Mouse (Mus musculus) Muller cell, postnatal 12 days (primary cell): ENCODE measurements around the gene Gps1.
A peak's percentile ranks its signal among the peaks of the same experiment; 100 is the strongest.
"Not testable (repeated sequence)": the region's sequence is repeated elsewhere in the genome, so short reads cannot be mapped to it uniquely, and the experiment has no call there.

ENCODE experiments used
- DNase-seq: peaks from one replicate; pipeline ENCODE4 v3.0.0-alpha.2; 2015; ENCODE audit errors: inconsistent ontology term

Gene Gps1

DNA sequence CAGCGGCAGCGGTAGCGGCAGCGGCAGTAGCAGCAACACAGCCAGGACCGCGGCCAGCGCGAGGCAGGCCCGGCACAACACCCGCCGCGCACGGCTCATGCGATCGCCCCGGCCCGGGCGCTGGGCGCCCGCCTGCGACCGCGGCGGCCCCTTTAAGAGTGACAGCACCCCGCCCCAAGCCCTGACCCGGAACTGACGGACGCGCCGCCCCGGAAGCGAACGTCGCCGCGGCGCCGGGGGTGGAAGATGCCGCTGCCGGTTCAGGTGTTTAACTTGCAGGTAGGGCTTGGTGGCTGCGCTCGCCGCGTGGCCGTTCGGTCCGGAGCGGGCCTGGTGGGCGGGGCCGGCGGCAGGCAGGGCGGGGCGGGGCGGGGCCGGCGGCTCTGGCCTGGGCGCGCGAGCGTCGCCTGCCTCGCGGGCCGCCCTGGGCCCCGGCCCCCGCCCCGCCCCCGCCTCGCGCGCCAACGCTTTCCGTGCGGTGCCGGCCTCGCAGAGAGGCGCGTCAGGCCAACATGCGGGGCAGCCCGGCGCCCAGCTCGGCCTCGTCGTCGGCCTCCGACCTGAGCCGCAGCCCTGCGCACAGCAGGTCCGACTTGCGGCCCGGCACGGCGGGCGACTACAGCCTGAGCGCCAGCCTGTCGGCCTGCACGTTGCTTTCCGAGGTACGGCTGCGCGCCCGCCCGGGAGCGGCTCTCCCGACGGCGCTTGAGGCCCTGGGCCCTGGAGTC, at the start of gene Gps1, which contains the start of gene Rfng:
Gene Gps1, plus strand, starts transcription at position 209 of the 728 bp plus-strand sequence.
Gene Rfng, minus strand, starts transcription at position 144 of the 728 bp plus-strand sequence.
- peak; percentile 79 for DNase-seq

DNA sequence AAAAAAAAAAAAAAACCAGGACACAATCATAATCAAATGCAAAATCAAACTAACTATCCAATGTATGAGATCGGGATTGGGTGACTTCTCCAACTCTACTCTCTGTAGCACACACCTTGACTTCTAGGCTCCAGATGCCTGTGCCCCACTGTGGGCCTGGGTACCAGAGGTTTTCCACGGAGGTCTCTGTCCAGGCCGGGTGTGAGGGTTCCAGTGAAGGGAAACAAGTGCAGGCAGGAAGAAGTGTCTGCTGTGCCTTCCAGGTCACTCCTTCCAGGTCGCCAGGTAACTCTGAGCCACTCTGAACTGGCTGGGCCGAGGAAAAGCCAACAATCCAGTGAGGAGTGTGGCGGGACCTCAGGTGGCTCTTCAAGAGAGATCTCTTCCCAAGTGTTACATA, 47.6 kb upstream of the Gps1 start:
- no peak for DNase-seq

- no peak for DNase-seq
These were observed 43.1 kb upstream of the Gps1 start for GRCm38 (mm10) chr11:120740981-120741380.

DNA sequence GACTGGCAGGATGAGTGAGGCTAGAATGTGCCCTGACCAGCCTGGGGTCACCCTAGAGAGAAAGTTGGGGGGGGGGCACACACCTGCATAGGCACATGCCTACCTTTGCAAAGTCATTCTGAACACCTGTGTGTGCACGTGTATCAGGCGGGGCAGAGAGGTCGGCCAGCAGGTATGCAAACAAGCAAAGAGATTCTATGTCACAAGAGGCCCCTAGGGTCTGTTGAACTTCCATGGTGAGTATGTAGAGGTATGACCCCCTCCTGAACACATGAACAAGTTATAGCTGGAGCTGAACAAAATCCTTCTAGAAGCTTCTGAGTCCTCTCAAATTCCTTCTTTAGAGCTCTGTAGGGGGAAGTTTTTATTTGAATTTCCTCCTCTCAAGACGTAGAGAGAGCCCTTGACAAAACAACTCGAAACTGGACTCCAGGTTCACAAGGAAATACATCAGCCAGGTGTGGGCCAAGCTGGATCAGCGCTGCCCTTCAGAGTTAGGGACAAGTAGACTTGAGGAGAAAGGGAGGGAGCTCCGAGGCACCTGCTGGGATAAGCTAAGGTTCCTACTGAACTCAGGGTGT, 39.9 kb upstream of the Gps1 start:
- DNase-seq = no peak

DNA sequence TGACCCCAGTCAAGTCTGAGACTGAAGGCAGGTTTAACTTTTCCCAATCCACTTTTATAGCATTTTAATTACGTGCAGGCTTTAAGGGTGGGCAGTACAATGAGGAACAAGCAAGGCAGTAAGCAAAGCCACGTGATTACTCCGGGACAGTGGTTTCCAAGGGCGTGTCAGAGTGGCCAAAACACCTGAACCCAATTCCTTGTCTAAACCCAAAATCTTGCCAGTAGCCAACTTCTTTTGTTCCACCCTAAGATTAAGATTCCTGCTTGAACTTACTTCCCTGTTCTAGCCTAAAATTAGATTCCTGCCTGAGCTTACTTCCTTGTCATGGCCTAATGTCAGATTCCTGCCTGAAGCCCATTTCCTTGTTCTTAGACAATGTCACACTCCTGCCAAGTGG, 36.1 kb upstream of the Gps1 start:
- DNase-seq = no peak

DNA sequence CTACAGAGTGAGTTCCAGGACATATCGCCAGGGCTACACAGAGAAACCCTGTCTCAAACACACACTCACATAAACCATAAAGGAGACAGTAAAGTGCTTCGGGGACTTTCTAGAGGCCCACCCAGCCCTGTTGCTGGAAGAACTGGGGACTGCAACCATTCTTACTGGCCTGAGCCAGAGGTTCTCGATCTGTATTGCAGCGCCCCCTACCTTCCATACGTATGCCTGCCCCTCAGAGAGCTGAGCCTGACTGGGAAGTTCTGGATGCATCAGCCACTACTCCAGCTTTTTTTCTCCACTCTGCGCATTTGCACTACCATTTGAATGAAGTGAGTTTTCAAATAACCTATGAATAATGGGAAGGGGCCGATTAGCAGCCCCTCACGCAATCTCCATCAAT, 34.6 kb upstream of the Gps1 start:
- DNase-seq = no peak

GRCm38 (mm10) chr11:120751606-120752005, 32.5 kb upstream of the Gps1 start:
- DNase-seq = no peak

- no peak for DNase-seq
These were observed 23.8 kb upstream of the Gps1 start for GRCm38 (mm10) chr11:120760236-120760635.

DNA sequence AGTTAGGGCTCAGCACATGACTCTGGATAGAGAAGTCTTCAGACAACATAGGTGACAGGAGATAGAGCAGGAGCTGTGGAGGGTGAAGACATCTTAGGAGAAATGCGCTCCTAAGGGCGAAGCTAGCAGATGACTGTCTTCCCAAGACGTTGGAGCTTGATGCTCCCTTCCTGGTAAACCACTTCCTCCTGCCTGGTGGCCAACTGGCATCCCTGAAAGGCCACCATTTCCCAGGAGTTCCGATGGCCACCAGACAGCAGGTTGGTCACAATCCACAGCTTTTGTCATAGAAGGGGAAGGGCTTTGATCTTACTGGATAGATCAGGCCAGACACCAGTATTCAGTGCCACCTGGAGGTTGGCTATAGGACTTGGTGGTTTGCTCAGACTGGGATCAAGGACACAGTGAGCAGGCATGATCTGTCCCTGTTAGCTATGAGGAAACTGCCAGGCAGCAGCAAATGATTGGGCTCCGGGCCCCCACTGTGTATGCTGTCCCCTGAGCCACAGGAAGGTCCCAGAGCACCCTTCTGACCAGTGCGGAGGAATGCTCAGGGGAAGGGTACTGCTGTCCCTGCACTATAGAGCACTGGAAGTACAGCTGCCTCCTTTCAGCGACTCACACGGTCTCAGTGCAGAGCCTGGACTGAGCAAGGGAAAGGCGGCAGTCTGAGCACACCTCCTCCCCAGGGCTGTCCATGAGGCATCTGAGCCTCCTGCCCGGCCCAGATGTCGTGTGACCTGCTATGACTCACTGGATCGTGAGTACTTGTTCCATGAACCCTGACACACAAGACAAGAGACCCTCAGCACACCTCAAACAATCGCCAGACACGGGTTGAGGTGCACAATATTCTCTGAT, 22.0 kb upstream of the Gps1 start:
- no peak for DNase-seq

GRCm38 (mm10) chr11:120762672-120763041, 21.4 kb upstream of the Gps1 start, which contains the start of gene Hmga1b:
Hmga1b (plus strand) TSS chr11:120762794.
- peak; percentile 13 for DNase-seq

DNA sequence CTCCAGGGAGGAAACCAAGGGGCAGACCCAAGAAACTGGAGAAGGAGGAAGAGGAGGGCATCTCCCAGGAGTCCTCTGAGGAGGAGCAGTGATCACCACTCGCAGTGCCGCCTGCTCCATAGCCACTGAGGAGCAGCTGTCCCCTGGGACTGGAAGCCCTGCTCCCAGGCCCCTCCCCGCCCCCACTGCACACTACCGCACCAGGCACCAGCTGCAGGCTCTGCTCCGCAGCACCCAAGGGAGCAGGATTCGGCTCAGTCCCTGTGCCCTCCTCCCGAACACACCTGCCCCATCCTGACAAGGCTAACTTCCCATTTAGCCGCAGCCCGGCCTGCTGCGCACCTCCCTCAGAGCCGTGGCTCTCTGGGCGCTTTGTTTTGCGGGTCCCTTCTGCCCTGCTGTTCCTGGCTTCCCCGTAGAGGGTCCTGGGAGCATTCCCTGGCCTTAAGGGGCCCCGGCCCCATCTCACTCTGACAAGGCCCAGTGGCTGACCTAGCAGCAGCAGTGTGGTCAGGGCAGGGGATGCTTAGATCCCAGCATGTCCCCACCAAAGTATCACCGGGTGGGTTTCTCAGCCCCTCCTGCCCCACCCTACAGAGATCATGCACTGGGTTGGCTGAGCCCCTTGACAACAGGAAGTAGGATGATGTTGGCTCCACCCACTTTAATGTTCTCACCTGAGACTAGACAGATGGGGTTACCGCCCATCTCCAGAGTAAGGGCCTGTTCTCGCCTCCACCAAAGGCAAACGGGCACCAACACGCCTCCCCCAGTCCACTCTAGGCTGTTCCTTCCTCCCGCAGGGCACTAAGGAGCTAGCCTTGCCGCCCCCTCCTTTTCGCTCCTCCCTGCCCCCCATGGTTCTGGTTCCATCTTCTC, 20.7 kb upstream of the Gps1 start:
- not testable (repeated sequence) for DNase-seq

GRCm38 (mm10) chr11:120767023-120767422, 17.0 kb upstream of the Gps1 start:
- DNase-seq = not testable (repeated sequence)

DNA sequence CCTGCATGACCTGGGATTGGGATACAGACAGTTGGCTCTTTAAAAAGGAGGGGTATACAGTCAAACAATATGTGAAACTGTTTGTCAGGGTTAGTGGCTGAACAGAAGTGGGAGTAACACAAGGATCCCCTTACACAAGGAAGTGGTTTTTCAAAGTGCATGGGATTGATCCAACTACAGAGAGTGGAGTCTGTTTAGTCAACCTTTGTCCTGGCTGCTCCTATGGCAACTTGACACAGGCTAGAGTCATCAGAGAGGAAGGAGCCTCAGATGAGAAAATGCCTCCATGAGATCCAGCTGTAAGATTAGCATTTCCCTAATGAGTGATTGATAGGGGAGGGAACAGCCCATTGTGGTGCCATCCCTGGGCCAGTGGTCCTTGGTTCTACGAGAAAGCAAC, 15.9 kb upstream of the Gps1 start:
- no peak for DNase-seq

DNA sequence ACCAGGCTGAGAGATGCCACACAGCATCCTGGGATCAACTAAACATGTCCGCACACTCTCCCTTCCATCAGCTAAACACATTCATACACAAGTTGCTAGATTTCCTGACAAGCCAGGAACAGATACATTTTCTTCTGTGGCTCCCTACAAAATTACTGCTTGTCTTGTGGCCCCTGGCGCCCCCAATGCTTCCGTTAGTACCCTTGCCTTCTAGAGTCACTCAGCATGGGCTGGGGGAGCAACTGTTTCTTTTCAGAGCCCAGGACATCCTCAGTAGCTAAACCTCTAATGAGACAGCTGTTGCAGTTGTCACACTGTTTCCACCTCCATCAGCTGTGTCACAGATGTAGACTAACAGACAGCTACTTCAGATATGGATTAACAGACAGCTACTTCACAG, 11.3 kb upstream of the Gps1 start:
- DNase-seq = no peak

DNA sequence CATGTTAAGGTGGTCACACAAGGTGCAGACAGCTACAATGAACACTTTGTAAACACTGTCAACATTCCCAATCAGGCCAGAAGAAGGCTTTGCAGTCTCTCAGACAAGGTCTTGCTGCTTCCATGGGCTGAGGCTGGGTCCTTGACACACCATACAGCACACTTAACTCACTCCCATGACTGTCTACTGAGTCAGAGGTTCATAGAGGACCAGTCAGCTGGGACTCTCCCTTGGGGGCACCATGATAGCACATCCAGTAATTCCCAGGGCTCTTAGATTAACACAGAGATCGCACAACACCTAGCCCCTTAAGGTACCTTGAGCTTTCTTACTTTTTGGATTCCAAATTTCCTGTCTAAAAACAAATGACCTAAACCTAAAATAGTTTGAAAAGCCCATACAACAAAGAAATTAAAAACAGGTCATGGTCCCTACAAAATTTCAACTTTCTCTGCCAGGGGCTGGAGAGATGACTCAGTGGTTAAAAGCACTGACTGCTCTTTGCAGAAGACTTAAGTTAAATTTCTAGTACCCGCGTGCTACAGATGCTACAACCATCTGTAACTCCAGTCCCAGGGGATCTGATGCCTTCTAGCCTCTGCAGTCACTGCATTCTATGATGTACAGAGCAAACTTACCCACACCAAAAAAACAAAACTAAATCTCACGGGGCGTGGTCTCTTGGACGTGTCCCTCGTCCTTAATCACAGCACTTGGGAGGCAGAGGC, 10.4 kb upstream of the Gps1 start:
- DNase-seq = no peak

DNA sequence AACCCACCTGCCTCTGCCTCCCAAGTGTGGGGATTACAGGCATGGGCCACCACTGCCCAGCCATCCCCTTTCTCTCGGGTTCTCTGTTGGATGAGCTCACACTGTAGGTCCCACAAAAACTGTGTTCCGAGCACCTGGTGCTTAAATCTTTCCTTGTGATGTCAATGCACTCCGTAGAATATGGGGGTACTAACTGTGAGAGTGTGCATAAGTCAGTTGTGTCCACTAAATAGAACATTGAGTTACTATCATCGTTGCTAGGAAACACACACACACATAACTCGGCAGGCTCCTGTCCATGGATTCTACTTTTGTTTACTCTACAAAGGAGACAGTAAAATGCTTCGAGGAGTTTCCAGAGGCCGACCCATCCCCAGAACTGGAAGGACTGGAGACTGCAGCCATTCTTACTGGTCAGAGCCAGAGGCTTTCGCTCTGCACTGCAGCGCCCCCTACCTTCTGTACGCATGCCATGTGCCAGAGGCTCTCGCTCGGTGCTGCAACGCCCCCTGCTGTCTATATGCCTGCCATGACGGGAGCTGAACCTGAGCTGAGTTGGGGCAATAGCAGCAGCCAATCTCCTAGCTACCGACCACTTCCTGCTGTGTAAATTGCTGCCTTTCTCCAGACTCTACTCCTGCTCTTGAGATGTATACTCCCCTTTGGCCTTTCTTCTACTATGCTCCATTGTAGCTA, 8.2 kb upstream of the Gps1 start:
- DNase-seq = peak; percentile 83

DNA sequence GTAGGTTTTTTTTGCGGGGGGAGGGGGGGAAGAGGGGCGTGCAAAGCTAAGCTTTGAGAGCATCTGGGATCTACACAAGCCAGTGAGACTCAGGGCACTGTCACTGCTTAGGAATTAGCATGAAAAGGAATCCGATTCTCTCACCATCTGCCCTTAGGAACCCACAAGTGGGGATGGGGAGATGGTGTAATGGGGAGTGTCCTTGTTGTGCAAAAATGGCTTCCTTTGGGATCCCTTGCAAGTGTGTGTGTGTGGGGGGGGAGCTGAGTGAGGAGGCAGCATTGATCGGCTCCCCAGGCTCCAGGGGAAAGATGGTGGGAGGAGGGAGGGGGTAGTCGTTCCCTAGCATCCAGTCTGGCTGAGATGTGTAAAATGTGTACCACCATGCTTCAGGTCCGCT, 6.9 kb upstream of the Gps1 start:
- no peak for DNase-seq

DNA sequence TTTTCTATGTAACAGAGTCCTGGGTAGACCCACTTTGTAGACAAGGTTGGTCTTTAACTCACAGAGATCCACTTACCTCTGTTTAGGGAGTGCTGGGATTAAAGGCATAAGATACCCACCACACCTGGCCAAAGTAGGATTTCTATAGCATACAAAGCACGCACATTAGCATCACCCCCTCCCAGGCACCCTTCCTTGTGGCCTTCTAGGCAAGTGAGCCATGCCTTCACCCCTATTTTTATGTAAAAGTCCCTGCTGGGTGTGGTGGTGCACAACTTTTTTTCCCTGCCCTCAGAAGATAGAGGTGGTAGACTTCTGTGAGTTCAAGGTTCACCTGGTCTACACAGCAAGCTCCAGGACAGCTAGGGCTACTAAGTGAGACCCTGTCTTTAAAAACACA, 4.2 kb upstream of the Gps1 start:
- no peak for DNase-seq

DNA sequence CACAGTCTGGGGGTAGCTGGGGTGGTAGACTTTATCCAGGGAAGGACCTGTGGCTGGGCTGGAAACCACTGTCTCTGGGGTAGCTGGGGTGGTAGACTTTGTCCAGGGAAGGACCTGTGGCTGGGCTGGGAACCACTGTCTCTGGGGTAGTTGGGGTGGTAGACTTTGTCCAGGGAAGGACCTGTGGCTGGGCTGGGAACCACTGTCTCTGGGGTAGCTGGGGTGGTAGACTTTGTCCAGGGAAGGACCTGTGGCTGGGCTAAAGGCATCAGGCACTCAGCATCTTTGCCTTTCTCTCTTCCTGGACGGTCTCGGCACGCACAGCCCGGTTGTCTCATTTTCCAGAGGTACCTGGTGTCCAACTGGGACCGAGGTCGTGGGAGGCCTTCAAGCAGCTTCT, 2.7 kb upstream of the Gps1 start:
- not testable (repeated sequence) for DNase-seq

DNA sequence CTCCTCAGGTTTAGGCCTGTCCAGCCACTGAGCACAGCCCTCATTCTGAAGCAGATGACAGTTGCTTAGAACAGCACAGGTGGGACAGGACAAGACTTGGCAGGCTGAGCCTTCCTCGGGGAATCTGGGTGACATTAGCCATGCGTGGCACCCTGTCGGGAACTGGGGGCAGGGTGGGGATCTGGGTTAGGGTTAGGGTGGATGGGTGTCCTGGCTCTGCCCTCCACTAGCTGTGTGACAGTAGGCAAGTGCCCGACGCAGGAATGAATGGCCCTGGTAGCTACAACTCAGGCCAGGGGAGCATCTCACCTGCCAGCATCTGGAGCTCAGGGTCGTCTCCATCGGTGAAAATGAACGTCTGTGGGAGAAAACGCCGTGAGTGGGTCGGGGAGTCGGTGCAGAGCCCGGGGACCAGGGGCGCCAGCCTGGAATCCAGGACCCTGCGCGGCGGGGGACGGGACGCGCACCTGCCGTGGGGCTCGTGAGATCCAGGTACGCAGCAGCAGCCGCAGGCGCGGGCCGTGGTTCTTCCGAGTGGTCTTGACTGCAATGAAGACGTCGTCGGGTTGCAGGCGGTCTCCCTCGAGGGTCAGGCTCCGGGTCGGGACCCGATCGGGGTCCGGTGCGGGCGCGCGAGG, 527 bp upstream of the Gps1 start:
- no peak for DNase-seq
